Mouse (Mus musculus) thymus, adult 2 months (tissue): ENCODE data around the gene 2410002F23Rik. TPM values are rescaled to one million over a fixed set of nuclear protein-coding genes. Genes with fewer than 3 reads are reported as not detected.
A peak's percentile ranks its signal among the peaks of the same experiment; 100 is the strongest.

Experiments
- DNase-seq: peaks from one replicate; pipeline ENCODE4 v3.0.0; 2021
- H3K27ac ChIP-seq: fragments of 200-500 bp; 2 replicates; pipeline ENCODE4 v1.5.1; 2012; ENCODE audit warnings: low read length, control low read depth; ENCODE audit not compliant: control insufficient read depth, insufficient read depth
- H3K27me3 ChIP-seq: fragments of 200-500 bp; 2 replicates; pipeline ENCODE4 v1.6.1; 2012; ENCODE audit warnings: mild to moderate bottlenecking, low read length, moderate library complexity, mixed read lengths; ENCODE audit not compliant: control insufficient read depth, insufficient read depth
- H3K36me3 ChIP-seq: fragments of 200-500 bp; 2 replicates; pipeline ENCODE4 v1.6.1; 2012; ENCODE audit warnings: mild to moderate bottlenecking, low read length, moderate library complexity; ENCODE audit not compliant: control insufficient read depth, insufficient read depth
- H3K4me1 ChIP-seq: fragments of 200-500 bp; replicated peaks from 2 replicates; pipeline ENCODE4 v1.6.1; 2012; ENCODE audit warnings: low read length; ENCODE audit not compliant: control insufficient read depth, insufficient read depth
- H3K4me3 ChIP-seq: fragments of 200-500 bp; 2 replicates; pipeline ENCODE4 v1.5.1; 2012; ENCODE audit warnings: mild to moderate bottlenecking, low read length, control low read depth, moderate library complexity; ENCODE audit not compliant: control insufficient read depth, insufficient read depth
- CTCF ChIP-seq: fragments of 200-500 bp; IDR thresholded peaks from 2 replicates; pipeline ENCODE4 v1.5.1; 2012; ENCODE audit warnings: mild to moderate bottlenecking, control low read depth, low read length, moderate library complexity, borderline replicate concordance; ENCODE audit not compliant: control insufficient read depth, poor library complexity, insufficient read depth; ENCODE audit errors: extremely low read depth
- POLR2A ChIP-seq: fragments of 200-500 bp; IDR thresholded peaks from 2 replicates; pipeline ENCODE4 v1.6.1; 2012; ENCODE audit warnings: mild to moderate bottlenecking, low read length, control low read depth, moderate library complexity; ENCODE audit not compliant: control insufficient read depth, poor library complexity, insufficient read depth; ENCODE audit errors: extremely low read depth
- WGBS: fragments of 180-500 bp; shearing (Covaris S2); methylation state at CpG from one replicate; pipeline ENCODE4 v1.1.7; 2018; 5-methylcytosine and 5-hydroxymethylcytosine counted together
- polyA plus RNA-seq: library from polyadenylated mRNA; depleted of rRNA; stranded (reverse); fragments of >200 nt; gene quantifications from 2 replicates; pipeline ENCODE4 v1.2.3, GENCODE M21; 2012

Gene 2410002F23Rik
- polyA plus RNA-seq, 1 experiment: 173 TPM

DNA sequence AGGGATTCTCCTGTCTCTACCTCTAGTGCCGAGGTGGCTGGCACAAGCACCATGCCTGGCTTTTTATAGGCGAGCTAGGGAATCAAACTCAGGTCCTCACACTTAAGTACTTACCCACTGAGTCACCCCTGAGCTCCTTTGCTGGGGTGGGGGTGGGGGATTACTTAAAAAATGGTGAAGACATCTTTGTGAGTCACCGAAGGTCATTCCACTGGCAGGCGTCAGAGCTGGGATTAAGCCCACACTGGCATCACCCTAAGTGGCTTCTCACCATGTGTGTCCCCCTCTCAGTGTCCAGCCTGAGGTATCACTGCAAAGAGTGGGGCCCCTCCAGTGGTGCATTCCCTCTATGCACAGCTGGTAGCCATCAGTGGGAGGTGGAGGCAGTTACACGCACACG, 13.9 kb downstream of the 2410002F23Rik start:
- peaks cover 6% of the 10 kb centered on the region for H3K4me1 ChIP-seq
- no peaks in the 10 kb centered on the region for H3K27me3 ChIP-seq
- no peak for TF ChIP-seq POLR2A
- TF ChIP-seq CTCF: no peak
- no peak overlapping the region for H3K4me3 ChIP-seq
- H3K36me3 ChIP-seq: no peaks in the 10 kb centered on the region
- 89% methylated on average over 6 of the region's 6 CpGs for WGBS
- H3K27ac ChIP-seq: no peak overlapping the region
- no peak for DNase-seq

DNA sequence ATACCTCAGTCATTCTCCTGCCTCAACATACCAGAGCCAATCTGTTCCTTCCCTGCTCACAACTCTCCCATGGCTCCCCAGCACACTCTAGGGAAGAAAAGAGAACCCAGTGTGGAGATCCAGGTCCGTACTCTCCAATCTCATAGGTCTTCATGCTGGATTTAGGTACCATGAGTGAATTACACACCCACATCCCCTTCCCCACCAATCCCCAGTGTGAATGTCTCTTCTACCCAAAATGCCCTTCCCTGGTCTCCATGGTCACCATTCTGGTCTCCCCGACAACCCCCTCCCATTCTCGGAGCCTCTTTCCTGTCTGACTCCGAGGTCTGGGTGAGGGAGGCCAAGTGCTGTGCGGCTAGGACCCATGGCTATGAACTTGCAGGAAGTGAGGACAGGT, 14.6 kb downstream of the 2410002F23Rik start, which contains the start of gene Gm15517:
Gene Gm15517 (plus strand): TSS at position 301 of the 400 bp plus-strand sequence.
- 44% methylated on average over 5 of the region's 5 CpGs for WGBS
- Histone ChIP-seq H3K36me3 (no peaks in the 10 kb centered on the region), H3K27me3 (no peaks in the 10 kb centered on the region), H3K27ac (no peak within 1 kb of the TSS), H3K4me1 (peaks cover 6% of the 10 kb centered on the region), H3K4me3 (no peak within 1 kb of the TSS)
- no peak for DNase-seq
- TF ChIP-seq POLR2A (no peak), CTCF (no peak)

DNA sequence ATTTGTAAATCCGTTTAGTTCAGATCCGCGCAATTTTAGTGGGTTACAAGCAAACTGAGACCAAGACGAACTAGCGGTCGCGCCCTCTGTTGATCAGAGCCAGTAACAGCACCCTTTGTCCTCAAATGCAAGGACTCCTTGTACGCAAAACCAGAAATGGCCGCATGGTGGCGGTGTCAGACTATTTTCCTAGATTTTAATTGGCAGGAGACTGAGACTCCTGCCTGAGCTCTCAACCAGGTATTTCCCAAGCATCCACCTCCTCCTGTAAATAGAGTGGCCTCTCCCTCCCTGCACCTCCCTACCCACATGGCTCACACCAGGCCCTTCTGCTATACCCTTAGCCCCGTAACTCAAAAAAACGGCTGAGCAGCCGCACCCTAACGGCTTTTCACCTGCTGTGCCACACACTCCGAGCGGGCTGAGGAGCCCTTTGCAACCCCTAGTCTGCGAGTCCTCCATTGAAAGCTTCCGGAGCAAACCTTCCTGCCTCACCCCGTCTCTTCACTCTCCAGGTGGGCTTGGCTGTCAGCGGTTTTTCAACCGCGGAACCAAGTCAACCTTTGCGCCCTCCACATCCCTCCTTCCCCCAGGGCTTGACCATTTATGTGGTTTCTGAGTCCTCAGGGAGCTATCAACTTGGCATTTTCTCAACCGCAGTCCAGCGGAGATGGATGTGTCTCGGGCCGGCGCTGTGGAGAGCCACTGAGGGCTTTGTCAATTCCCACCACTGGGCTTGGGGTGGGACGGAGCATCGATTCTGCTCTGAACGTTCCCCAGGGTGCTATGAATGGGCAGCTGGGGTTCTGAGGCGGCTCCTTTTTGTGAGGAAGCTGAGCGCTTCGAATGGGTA, 16.5 kb downstream of the 2410002F23Rik start:
- WGBS: 1% methylated on average over 34 of the region's 34 CpGs
- Histone ChIP-seq H3K27ac (no peak overlapping the region), H3K36me3 (no peaks in the 10 kb centered on the region), H3K27me3 (no peaks in the 10 kb centered on the region), H3K4me3 (peak overlapping the region; percentile 36), H3K4me1 (peaks cover 6% of the 10 kb centered on the region)
- DNase-seq: peak; percentile 94
- TF ChIP-seq POLR2A: 0 out of 2 replicates have a peak, but pooled peaks have one; percentile 24
- peak; percentile 58; the same call in 1 of the 2 replicates for TF ChIP-seq CTCF

DNA sequence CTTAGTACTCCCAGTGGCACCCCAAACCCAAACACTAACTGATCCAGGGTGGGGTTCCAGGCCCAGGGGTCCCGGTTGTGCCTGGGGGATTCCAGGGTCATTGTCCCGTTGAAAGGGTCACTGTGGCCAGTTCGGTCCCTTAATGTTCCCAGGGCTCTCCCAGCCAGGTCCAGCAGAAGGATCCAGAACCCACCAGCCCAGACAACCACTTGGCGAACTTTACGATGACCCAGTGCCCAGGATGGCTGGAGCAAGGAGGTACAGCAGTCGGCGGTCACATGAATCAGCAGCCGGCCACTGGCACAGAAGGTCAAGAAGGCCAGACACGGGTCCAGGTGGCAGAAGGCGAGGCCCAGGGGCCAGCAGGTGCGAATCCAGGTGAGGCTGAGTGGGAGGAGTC, 21.6 kb downstream of the 2410002F23Rik start:
- Histone ChIP-seq H3K36me3 (no peaks in the 10 kb centered on the region), H3K27me3 (no peaks in the 10 kb centered on the region), H3K4me3 (no peak overlapping the region), H3K4me1 (peaks cover 3% of the 10 kb centered on the region), H3K27ac (no peak overlapping the region)
- DNase-seq: no peak
- no peak for TF ChIP-seq CTCF
- TF ChIP-seq POLR2A: no peak
- WGBS: 91% methylated on average over 11 of the region's 11 CpGs

DNA sequence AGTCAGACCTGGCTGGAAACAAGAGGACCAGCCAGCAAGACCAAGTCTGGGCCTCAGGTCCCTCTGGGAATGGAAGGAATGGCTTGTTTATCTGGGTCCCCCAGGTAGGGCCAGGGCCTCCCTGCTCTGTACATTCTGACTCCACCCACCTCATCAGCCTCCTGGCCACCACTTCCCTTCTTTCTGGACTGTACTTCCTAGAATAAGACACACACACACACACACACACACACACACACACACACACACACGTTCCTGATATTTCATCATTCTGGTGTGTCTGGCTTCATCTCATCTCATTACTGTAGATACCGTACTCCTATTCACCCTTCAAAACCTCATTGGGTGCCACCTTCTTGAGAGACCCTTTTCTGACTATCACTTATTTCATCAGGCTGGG, 22.9 kb downstream of the 2410002F23Rik start:
- Histone ChIP-seq H3K4me1 (no peaks in the 10 kb centered on the region), H3K27me3 (no peaks in the 10 kb centered on the region), H3K4me3 (no peak overlapping the region), H3K36me3 (no peaks in the 10 kb centered on the region), H3K27ac (no peak overlapping the region)
- TF ChIP-seq CTCF (no peak), POLR2A (no peak)
- no peak for DNase-seq
- 53% methylated on average over 2 of the region's 2 CpGs for WGBS

DNA sequence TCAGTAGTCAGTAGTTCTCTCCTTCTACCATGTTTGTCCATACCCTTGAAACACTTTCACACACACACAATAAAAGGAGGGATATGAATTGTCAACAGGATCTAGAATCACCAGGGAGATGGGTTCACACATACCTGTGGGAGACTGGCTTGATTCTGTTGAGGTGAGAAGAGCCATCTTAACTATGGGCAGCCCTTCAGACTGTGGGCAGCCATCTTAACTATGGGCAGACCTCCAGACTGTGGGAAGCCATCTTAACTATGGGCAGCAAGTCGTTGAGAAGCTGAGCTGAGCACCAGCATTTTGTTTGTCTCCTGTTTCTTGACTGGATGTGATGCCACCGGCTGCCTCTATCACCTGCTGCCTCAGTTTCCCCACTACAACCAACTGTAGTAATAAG, 24.8 kb downstream of the 2410002F23Rik start:
- Histone ChIP-seq H3K4me1 (no peaks in the 10 kb centered on the region), H3K4me3 (no peak overlapping the region), H3K36me3 (no peaks in the 10 kb centered on the region), H3K27ac (no peak overlapping the region), H3K27me3 (no peaks in the 10 kb centered on the region)
- 79% methylated on average over 2 of the region's 2 CpGs for WGBS
- no peak for DNase-seq
- TF ChIP-seq POLR2A (no peak), CTCF (no peak)
